Mouse (Mus musculus): Measurements from ENCODE around the gene Mettl15. TPM values are rescaled to one million over a fixed set of nuclear protein-coding genes. Genes with fewer than 3 reads are reported as not detected.

Mettl15 gene
- polyA plus RNA-seq, 1 experiment: 10.3 TPM

GRCm38 (mm10) chr2:109208032-109208431, 72.5 kb downstream of the Mettl15 start:
- TF ChIP-seq CTCF (IDR thresholded peaks at IDR 0.05; ENCODE audit: borderline replicate concordance, insufficient read depth, low read length): no peak
- no peak for TF ChIP-seq POLR2A (IDR thresholded peaks at IDR 0.05; ENCODE audit: low read depth, low read length)
- H3K27ac ChIP-seq (ENCODE audit: insufficient read depth, low read length): no peak overlapping the region
- H3K4me1 ChIP-seq (ENCODE audit: control insufficient read depth, insufficient read depth, low read length): no peaks in the 10 kb centered on the region
- H3K4me3 ChIP-seq (ENCODE audit: insufficient read depth, low read length): no peak overlapping the region

- Histone ChIP-seq H3K27ac (ENCODE audit: insufficient read depth, low read length) (no peak overlapping the region), H3K4me1 (ENCODE audit: control insufficient read depth, insufficient read depth, low read length) (no peaks in the 10 kb centered on the region), H3K4me3 (ENCODE audit: insufficient read depth, low read length) (no peak overlapping the region)
- no peak for TF ChIP-seq POLR2A (IDR thresholded peaks at IDR 0.05; ENCODE audit: low read depth, low read length)
- TF ChIP-seq CTCF (IDR thresholded peaks at IDR 0.05; ENCODE audit: borderline replicate concordance, insufficient read depth, low read length): no peak
Measured at GRCm38 (mm10) chr2:109182993-109183392, 97.6 kb downstream of the Mettl15 start.

- H3K4me3 ChIP-seq (ENCODE audit: insufficient read depth, low read length): no peak overlapping the region
- no peak for TF ChIP-seq CTCF (IDR thresholded peaks at IDR 0.05; ENCODE audit: borderline replicate concordance, insufficient read depth, low read length)
- TF ChIP-seq POLR2A (IDR thresholded peaks at IDR 0.05; ENCODE audit: low read depth, low read length): no peak
- no peaks in the 10 kb centered on the region for H3K4me1 ChIP-seq (ENCODE audit: control insufficient read depth, insufficient read depth, low read length)
- H3K27ac ChIP-seq (ENCODE audit: insufficient read depth, low read length): no peak overlapping the region
Measured at GRCm38 (mm10) chr2:109158509-109158908, 122.0 kb downstream of the Mettl15 start.

- H3K4me3 ChIP-seq (ENCODE audit: insufficient read depth, low read length): no peak overlapping the region
- H3K4me1 ChIP-seq (ENCODE audit: control insufficient read depth, insufficient read depth, low read length): no peaks in the 10 kb centered on the region
- no peak overlapping the region for H3K27ac ChIP-seq (ENCODE audit: insufficient read depth, low read length)
- no peak for TF ChIP-seq CTCF (IDR thresholded peaks at IDR 0.05; ENCODE audit: borderline replicate concordance, insufficient read depth, low read length)
Measured at GRCm38 (mm10) chr2:109156131-109156530, 124.4 kb downstream of the Mettl15 start.

GRCm38 (mm10) chr2:109153402-109154050, 127.0 kb downstream of the Mettl15 start:
- no peak for TF ChIP-seq CTCF (IDR thresholded peaks at IDR 0.05; ENCODE audit: borderline replicate concordance, insufficient read depth, low read length)
- TF ChIP-seq POLR2A (IDR thresholded peaks at IDR 0.05; ENCODE audit: low read depth, low read length): no peak
- Histone ChIP-seq H3K27ac (ENCODE audit: insufficient read depth, low read length) (no peak overlapping the region), H3K4me3 (ENCODE audit: insufficient read depth, low read length) (no peak overlapping the region), H3K4me1 (ENCODE audit: control insufficient read depth, insufficient read depth, low read length) (no peaks in the 10 kb centered on the region)

GRCm38 (mm10) chr2:109147292-109147691, 133.3 kb downstream of the Mettl15 start:
- no peak overlapping the region for H3K4me3 ChIP-seq (ENCODE audit: insufficient read depth, low read length)
- no peaks in the 10 kb centered on the region for H3K4me1 ChIP-seq (ENCODE audit: control insufficient read depth, insufficient read depth, low read length)
- TF ChIP-seq CTCF (IDR thresholded peaks at IDR 0.05; ENCODE audit: borderline replicate concordance, insufficient read depth, low read length) (no peak), POLR2A (IDR thresholded peaks at IDR 0.05; ENCODE audit: low read depth, low read length) (no peak)
- H3K27ac ChIP-seq (ENCODE audit: insufficient read depth, low read length): no peak overlapping the region

- H3K4me3 ChIP-seq (ENCODE audit: insufficient read depth, low read length): no peak overlapping the region
- TF ChIP-seq POLR2A (IDR thresholded peaks at IDR 0.05; ENCODE audit: low read depth, low read length): no peak
- TF ChIP-seq CTCF (IDR thresholded peaks at IDR 0.05; ENCODE audit: borderline replicate concordance, insufficient read depth, low read length): no peak
- no peak overlapping the region for H3K27ac ChIP-seq (ENCODE audit: insufficient read depth, low read length)
- no peaks in the 10 kb centered on the region for H3K4me1 ChIP-seq (ENCODE audit: control insufficient read depth, insufficient read depth, low read length)
Measured at GRCm38 (mm10) chr2:109144410-109144809, 136.1 kb downstream of the Mettl15 start.

- no peak overlapping the region for H3K4me3 ChIP-seq (ENCODE audit: insufficient read depth, low read length)
- no peak overlapping the region for H3K27ac ChIP-seq (ENCODE audit: insufficient read depth, low read length)
- TF ChIP-seq POLR2A (IDR thresholded peaks at IDR 0.05; ENCODE audit: low read depth, low read length): no peak
- TF ChIP-seq CTCF (IDR thresholded peaks at IDR 0.05; ENCODE audit: borderline replicate concordance, insufficient read depth, low read length): no peak
- H3K4me1 ChIP-seq (ENCODE audit: control insufficient read depth, insufficient read depth, low read length): no peaks in the 10 kb centered on the region
Measured at GRCm38 (mm10) chr2:109140330-109140729, 140.2 kb downstream of the Mettl15 start.

GRCm38 (mm10) chr2:109137276-109137675, 143.3 kb downstream of the Mettl15 start:
- H3K4me3 ChIP-seq (ENCODE audit: insufficient read depth, low read length): no peak overlapping the region
- H3K4me1 ChIP-seq (ENCODE audit: control insufficient read depth, insufficient read depth, low read length): no peaks in the 10 kb centered on the region
- no peak for TF ChIP-seq POLR2A (IDR thresholded peaks at IDR 0.05; ENCODE audit: low read depth, low read length)
- no peak for TF ChIP-seq CTCF (IDR thresholded peaks at IDR 0.05; ENCODE audit: borderline replicate concordance, insufficient read depth, low read length)
- H3K27ac ChIP-seq (ENCODE audit: insufficient read depth, low read length): no peak overlapping the region

GRCm38 (mm10) chr2:109130718-109131117, 149.8 kb downstream of the Mettl15 start:
- H3K4me3 ChIP-seq (ENCODE audit: insufficient read depth, low read length): no peak overlapping the region
- H3K4me1 ChIP-seq (ENCODE audit: control insufficient read depth, insufficient read depth, low read length): no peaks in the 10 kb centered on the region
- no peak overlapping the region for H3K27ac ChIP-seq (ENCODE audit: insufficient read depth, low read length)
- no peak for TF ChIP-seq CTCF (IDR thresholded peaks at IDR 0.05; ENCODE audit: borderline replicate concordance, insufficient read depth, low read length)
- no peak for TF ChIP-seq POLR2A (IDR thresholded peaks at IDR 0.05; ENCODE audit: low read depth, low read length)

Data from embryonic fibroblast, embryonic 13.5 days (primary cell).